In the genomic region with DNA sequence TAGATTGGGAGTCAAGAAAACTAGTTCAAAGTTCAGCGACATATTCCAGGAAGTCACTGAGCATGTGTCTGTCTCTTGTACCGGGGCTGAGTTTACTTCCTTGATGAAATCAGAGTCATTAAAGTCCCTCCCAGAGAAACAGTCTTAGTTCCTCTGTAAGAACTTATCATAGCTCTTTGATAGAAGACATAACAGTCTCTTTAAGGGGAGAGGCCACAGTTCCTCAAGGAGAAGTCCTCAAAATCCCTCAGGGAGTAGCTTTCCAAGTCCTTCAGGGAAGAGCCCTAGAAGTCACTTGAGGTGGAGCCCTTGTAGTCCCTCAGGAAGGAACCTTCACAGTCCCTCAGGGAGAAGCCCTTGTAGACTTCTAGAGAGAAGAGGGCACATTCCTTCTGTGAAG, we compare ENCODE assay signal across 12 mouse cellular contexts. TPM values are rescaled to one million over a fixed set of nuclear protein-coding genes. Genes with fewer than 3 reads are reported as not detected.
A peak's percentile ranks its signal among the peaks of the same experiment; 100 is the strongest.
DNase-seq lines count a peak whose midpoint lies in the region; ATAC-seq and TF ChIP-seq lines count a peak whose summit lies in the region.
"Had no signal": no experiment of that assay in that cellular context is flagged by ENCODE, and none has a peak within 500 bp of the region (broad histone marks: within the 10 kb centered on the region; RNA-seq: fewer than 3 reads in every experiment).

No protein-coding gene starts in this region.

- TF ChIP-seq CTCF in gastrocnemius, adult 2 months (IDR thresholded peaks at IDR 0.05): no peak
- no peak for TF ChIP-seq CTCF in small intestine, adult 2 months (IDR thresholded peaks at IDR 0.05; ENCODE audit: extremely low read depth, insufficient read length, insufficient replicate concordance, low read depth, low read length)

- H3K9me3 ChIP-seq in midbrain, embryonic 12.5 days: no peaks in the 10 kb centered on the region
- no peaks in the 10 kb centered on the region for H3K9me3 ChIP-seq in midbrain, embryonic 16.5 days (replicated peaks; ENCODE audit: control insufficient read depth, low read length, poor library complexity, severe bottlenecking)
- H3K9me3 ChIP-seq in liver, embryonic 13.5 days (replicated peaks): no peaks in the 10 kb centered on the region
- H3K9me3 ChIP-seq: lung, embryonic 15.5 days had no signal

- H3K4me1 ChIP-seq in midbrain, embryonic 12.5 days: peaks cover 15% of the 10 kb centered on the region
- H3K4me1 ChIP-seq in midbrain, embryonic 16.5 days (ENCODE audit: control insufficient read depth, insufficient read depth, low read length): peaks cover 18% of the 10 kb centered on the region
- H3K4me1 ChIP-seq in liver, embryonic 13.5 days (replicated peaks): peaks cover 23% of the 10 kb centered on the region
- peaks cover 8% of the 10 kb centered on the region; the same call in 1 of the 2 replicates for H3K4me1 ChIP-seq in small intestine, adult 2 months (ENCODE audit: control insufficient read depth, insufficient read depth, insufficient read length, low read length)

- ATAC-seq in midbrain, embryonic 12.5 days (ENCODE audit: low FRiP score, low read depth): no peak
- no peak for ATAC-seq in midbrain, embryonic 16.5 days
- no peak for ATAC-seq in liver, embryonic 13.5 days (ENCODE audit: low read depth)
- no peak for ATAC-seq in megakaryocyte-erythroid progenitor cell, adult 5-6 weeks (replicated peaks; ENCODE audit: low FRiP score, low TSS enrichment, poor library complexity, severe bottlenecking)

- no peak overlapping the region for H3K4me2 ChIP-seq in midbrain, embryonic 12.5 days (replicated peaks)
- H3K4me2 ChIP-seq in midbrain, embryonic 16.5 days (ENCODE audit: low read length): no peak overlapping the region; the same call in 1 of the 2 replicates
- peak overlapping the region; percentile 90; the same call in 1 of the 2 replicates for H3K4me2 ChIP-seq in liver, embryonic 13.5 days

- H3K27me3 ChIP-seq in midbrain, embryonic 12.5 days: no peaks in the 10 kb centered on the region
- H3K27me3 ChIP-seq in midbrain, embryonic 16.5 days (ENCODE audit: control insufficient read depth, insufficient read depth, low read depth, low read length): no peaks in the 10 kb centered on the region
- H3K27me3 ChIP-seq in liver, embryonic 13.5 days: no peaks in the 10 kb centered on the region
- no peaks in the 10 kb centered on the region for H3K27me3 ChIP-seq in small intestine, adult 2 months (ENCODE audit: control insufficient read depth, insufficient read depth, low read length)
- H3K27me3 ChIP-seq: lung, embryonic 15.5 days had no signal

- H3K9ac ChIP-seq in midbrain, embryonic 12.5 days (replicated peaks): no peak overlapping the region
- no peak overlapping the region for H3K9ac ChIP-seq in midbrain, embryonic 16.5 days (ENCODE audit: low read depth, low read length)
- H3K9ac ChIP-seq in liver, embryonic 13.5 days: 0 out of 2 replicates have a peak overlapping the region, but pooled peaks have one; percentile 81
- H3K9ac ChIP-seq: lung, embryonic 15.5 days had no signal

- DNase-seq in gastrocnemius, adult 2 months: no peak
- no peak for DNase-seq in gastrocnemius, postnatal 10 days
- no peak for DNase-seq in liver, embryonic 13.5 days
- DNase-seq in gastrocnemius, postnatal 14 days: no peak
- DNase-seq: layer of hippocampus, adult 9-11 months had no signal

- TF ChIP-seq POLR2A in small intestine, adult 2 months (IDR thresholded peaks at IDR 0.05; ENCODE audit: low read depth, low read length): no peak

- intact Hi-C loops in gastrocnemius, adult 2 months (cut with DNase I): no loop called here
- intact Hi-C loops in gastrocnemius, postnatal 14 days (cut with DNase I; ENCODE audit: low total_unique reads): no loop called here

- 90% methylated on average over 2 of the region's 2 CpGs for WGBS in midbrain, embryonic 12.5 days
- 90% methylated on average over 2 of the region's 2 CpGs for WGBS in midbrain, embryonic 16.5 days
- WGBS in liver, embryonic 13.5 days (ENCODE audit: insufficient replicate concordance): 33% methylated on average over 2 of the region's 2 CpGs
- WGBS in small intestine, adult 2 months: 25% methylated on average over 2 of the region's 2 CpGs

- peak overlapping the region; percentile 85 for H3K4me3 ChIP-seq in gastrocnemius, adult 2 months
- H3K4me3 ChIP-seq in midbrain, embryonic 12.5 days: peak overlapping the region; percentile 10; the same call in 1 of the 2 replicates
- H3K4me3 ChIP-seq in midbrain, embryonic 16.5 days (ENCODE audit: low read depth, low read length): no peak overlapping the region
- H3K4me3 ChIP-seq in liver, embryonic 13.5 days (replicated peaks): peak overlapping the region; percentile 71; the same call in 1 of the 2 replicates
- H3K4me3 ChIP-seq in small intestine, adult 2 months (ENCODE audit: low read depth, low read length): no peak overlapping the region

- H3K27ac ChIP-seq in gastrocnemius, adult 2 months: peak overlapping the region; percentile 86
- no peak overlapping the region for H3K27ac ChIP-seq in midbrain, embryonic 12.5 days (replicated peaks)
- H3K27ac ChIP-seq in midbrain, embryonic 16.5 days (ENCODE audit: low read length): no peak overlapping the region
- H3K27ac ChIP-seq in liver, embryonic 13.5 days: 0 out of 2 replicates have a peak overlapping the region, but pooled peaks have one; percentile 32
- peak overlapping the region; percentile 94 for H3K27ac ChIP-seq in small intestine, adult 2 months (ENCODE audit: insufficient read depth, low read depth, low read length)
- H3K27ac ChIP-seq: lung, embryonic 15.5 days had no signal

- 0 out of 2 replicates have a peak, but pooled peaks cover 3% of the 10 kb centered on the region for H3K36me3 ChIP-seq in midbrain, embryonic 12.5 days
- no peaks in the 10 kb centered on the region for H3K36me3 ChIP-seq in midbrain, embryonic 16.5 days (ENCODE audit: control insufficient read depth, insufficient read depth, low read length)
- H3K36me3 ChIP-seq in liver, embryonic 13.5 days: no peaks in the 10 kb centered on the region
- H3K36me3 ChIP-seq in small intestine, adult 2 months (ENCODE audit: control insufficient read depth, insufficient read depth, low read length): no peaks in the 10 kb centered on the region
- H3K36me3 ChIP-seq: lung, embryonic 15.5 days had no signal

RNA-seq across cellular contexts. Expression of gene Zfp512, which starts 0.9 kb away (rescaled TPM):
- total RNA-seq in gastrocnemius, adult 2 months (2021): 10 to 100 TPM; 12.3 to 14.0 TPM
- 10 to 100 TPM; 12.4 to 17.4 TPM for total RNA-seq in gastrocnemius, postnatal 10 days (2021)
- polyA plus RNA-seq in midbrain, embryonic 12.5 days (2016; fragmentation: Nextera tagmentation; extraction: Ambion mirVana): 99.2 and 103 TPM in 2 replicates
- polyA plus RNA-seq in midbrain, embryonic 16.5 days (2015; fragmentation: Nextera tagmentation; extraction: Ambion mirVana): 142 and 146 TPM in 2 replicates
- polyA plus RNA-seq in liver, embryonic 13.5 days (2015; fragmentation: Nextera tagmentation; extraction: Ambion mirVana): 14.5 and 16.3 TPM in 2 replicates
- polyA plus RNA-seq in small intestine, adult 2 months (2012; rRNA removed): 2.4 and 4.1 TPM in 2 replicates
- total RNA-seq in megakaryocyte-erythroid progenitor cell, adult 5-6 weeks (2014; fragmentation: Nextera tagmentation): 22.8 and 23.5 TPM in 2 replicates
- 28.6 and 54.5 TPM in 2 replicates for total RNA-seq in megakaryocyte-erythroid progenitor cell, adult 5-6 weeks (2017)
- 10 to 100 TPM; 11.2 to 12.1 TPM for total RNA-seq in gastrocnemius, postnatal 14 days (2021)

RNA-seq across cellular contexts. Expression of gene 4930548H24Rik, which starts 34.2 kb away (rescaled TPM):
- under 1 TPM in 1 of 2 experiments, not detected in 1; 0.10 TPM for total RNA-seq in gastrocnemius, adult 2 months (2021)
- total RNA-seq in gastrocnemius, postnatal 10 days (2021): under 1 TPM; 0.28 to 0.29 TPM
- 0.22 TPM in 1 of 2 replicates, not detected in the other for polyA plus RNA-seq in midbrain, embryonic 12.5 days (2016; fragmentation: Nextera tagmentation; extraction: Ambion mirVana)
- 0.16 TPM in 1 of 2 replicates, not detected in the other for polyA plus RNA-seq in midbrain, embryonic 16.5 days (2015; fragmentation: Nextera tagmentation; extraction: Ambion mirVana)
- not detected in 2 replicates for polyA plus RNA-seq in liver, embryonic 13.5 days (2015; fragmentation: Nextera tagmentation; extraction: Ambion mirVana)
- 0.04 TPM in 1 of 2 replicates, not detected in the other for polyA plus RNA-seq in small intestine, adult 2 months (2012; rRNA removed)
- total RNA-seq in megakaryocyte-erythroid progenitor cell, adult 5-6 weeks (2014; fragmentation: Nextera tagmentation): 4.4 TPM in 1 of 2 replicates, not detected in the other
- total RNA-seq in megakaryocyte-erythroid progenitor cell, adult 5-6 weeks (2017): 0.75 TPM in 1 of 2 replicates, not detected in the other
- not detected for total RNA-seq in gastrocnemius, postnatal 14 days (2021)
- polyA plus RNA-seq: adrenal gland, adult 2 months; heart, embryonic 16.5 days; lung, embryonic 15.5 days had no signal

RNA-seq across cellular contexts. Expression of gene Gpn1, which starts 43.2 kb away (rescaled TPM):
- total RNA-seq in gastrocnemius, adult 2 months (2021): 10 to 100 TPM; 16.7 to 18.7 TPM
- 10 to 100 TPM; 19.9 to 22.0 TPM for total RNA-seq in gastrocnemius, postnatal 10 days (2021)
- 70.9 and 72.3 TPM in 2 replicates for polyA plus RNA-seq in midbrain, embryonic 12.5 days (2016; fragmentation: Nextera tagmentation; extraction: Ambion mirVana)
- 81.6 and 89.2 TPM in 2 replicates for polyA plus RNA-seq in midbrain, embryonic 16.5 days (2015; fragmentation: Nextera tagmentation; extraction: Ambion mirVana)
- polyA plus RNA-seq in liver, embryonic 13.5 days (2015; fragmentation: Nextera tagmentation; extraction: Ambion mirVana): 26.3 and 26.7 TPM in 2 replicates
- polyA plus RNA-seq in small intestine, adult 2 months (2012; rRNA removed): 1.9 and 3.1 TPM in 2 replicates
- 34.3 and 34.8 TPM in 2 replicates for total RNA-seq in megakaryocyte-erythroid progenitor cell, adult 5-6 weeks (2014; fragmentation: Nextera tagmentation)
- total RNA-seq in megakaryocyte-erythroid progenitor cell, adult 5-6 weeks (2017): 39.7 and 46.9 TPM in 2 replicates
- total RNA-seq in gastrocnemius, postnatal 14 days (2021): 10 to 100 TPM; 17.1 to 18.3 TPM

Comparison
In these comparisons a context has a peak if more than half of its experiments do, and no peak if none do; other contexts are left out.
1. H3K4me3 ChIP-seq: peak in gastrocnemius, adult 2 months (single experiment), midbrain, embryonic 12.5 days (single experiment) and liver, embryonic 13.5 days (single experiment); none in midbrain, embryonic 16.5 days (single experiment) and small intestine, adult 2 months (single experiment).
2. H3K27ac ChIP-seq: peak in gastrocnemius, adult 2 months (single experiment), liver, embryonic 13.5 days (single experiment) and small intestine, adult 2 months (single experiment); none in midbrain, embryonic 12.5 days (single experiment) and midbrain, embryonic 16.5 days (single experiment).